Mouse (Mus musculus) testis, postnatal 10 days (tissue): ENCODE measurements around the gene Ocrl.
A peak's percentile ranks its signal among the peaks of the same experiment; 100 is the strongest.

Experiments used
- DNase-seq: peaks from one replicate; pipeline ENCODE4 v3.0.0; 2021; ENCODE audit warnings: low spot score

The Ocrl gene

DNA sequence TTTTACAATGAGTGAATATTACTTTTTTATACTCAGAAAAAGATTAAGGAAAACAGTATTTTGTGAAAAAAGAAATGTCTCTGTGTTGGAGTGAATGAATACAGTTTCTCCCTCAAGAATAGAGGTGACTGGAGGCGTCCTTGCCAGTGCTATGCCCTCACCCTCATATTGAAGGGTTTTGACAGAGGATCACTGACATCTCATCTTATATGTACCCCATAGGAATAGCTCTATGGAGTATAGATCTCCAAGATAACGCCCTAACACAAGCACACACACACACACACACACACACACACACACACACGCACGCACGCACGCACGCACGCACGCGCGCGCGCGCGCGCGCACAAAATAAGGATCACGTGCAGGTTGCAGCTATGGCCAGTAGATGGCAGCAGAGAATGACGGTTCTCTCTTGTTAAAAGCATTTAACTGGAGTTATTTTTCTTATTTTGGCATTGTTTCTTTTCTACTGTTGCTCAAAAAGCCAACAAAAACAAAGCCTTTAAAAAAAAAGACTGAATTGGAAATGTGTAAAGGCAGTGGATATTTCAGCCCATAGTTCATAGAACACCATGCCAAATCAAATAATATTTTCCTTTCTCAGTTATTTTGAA lies 72.9 kb downstream of the Ocrl start:
- peak; percentile 71 for DNase-seq

DNA sequence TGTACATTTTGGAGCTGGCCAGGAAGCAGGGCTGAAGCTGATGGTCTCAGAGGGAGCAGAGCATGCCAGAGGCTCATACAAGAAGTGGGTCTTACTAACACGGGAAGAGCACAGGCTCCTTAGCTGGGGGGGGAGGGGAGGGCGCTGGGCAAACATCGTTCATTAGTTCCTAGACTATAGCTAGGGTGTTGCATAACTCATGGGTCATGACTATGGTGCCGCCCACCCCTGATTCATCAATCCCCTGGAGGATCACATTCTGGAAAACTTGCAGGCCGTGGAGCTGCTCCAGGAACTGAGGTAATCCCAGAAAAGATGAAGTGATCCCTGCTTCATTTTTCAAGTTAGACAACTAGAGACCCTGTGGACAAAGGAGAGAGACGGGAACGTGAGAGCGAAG lies 75.8 kb downstream of the Ocrl start:
- DNase-seq: no peak

DNA sequence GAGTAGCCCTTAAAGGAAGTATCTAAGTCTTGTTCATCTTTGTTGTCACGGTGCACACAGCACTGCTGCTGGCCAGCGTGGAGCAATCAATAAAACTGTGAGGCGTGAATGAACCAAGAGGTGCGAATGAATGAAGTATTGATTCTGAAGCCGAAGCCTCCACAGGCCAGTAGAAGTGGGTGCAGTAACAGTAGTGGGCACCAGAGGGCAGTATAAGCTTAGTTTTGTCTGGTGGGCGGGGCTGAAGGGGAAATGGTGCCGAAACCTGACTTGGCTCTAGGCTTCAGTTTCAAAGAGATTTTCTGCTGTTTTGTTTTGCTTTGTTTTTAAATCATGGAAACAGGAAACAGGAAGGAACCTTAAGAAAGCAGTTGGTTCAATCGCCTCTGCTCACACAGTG lies 80.4 kb downstream of the Ocrl start:
- DNase-seq: peak; percentile 85

DNA sequence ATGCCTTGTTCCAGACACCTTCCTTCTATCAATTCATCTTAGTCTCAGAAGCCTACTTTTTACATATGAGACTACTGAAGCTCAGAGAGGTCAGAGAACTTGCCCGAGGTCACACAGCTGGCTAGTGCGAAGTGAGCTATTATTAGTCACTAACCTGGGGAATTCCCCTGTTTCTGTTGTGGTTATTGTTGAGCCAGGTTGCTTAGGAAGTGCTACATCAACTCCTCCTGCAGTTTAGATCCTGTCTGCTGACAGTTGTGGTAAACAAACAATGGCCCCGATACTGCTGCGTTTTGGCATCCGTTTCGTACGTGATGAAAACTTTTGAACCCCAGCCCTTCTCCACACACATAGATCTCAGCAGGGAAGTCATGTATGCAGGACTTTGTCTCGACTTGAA lies 86.2 kb downstream of the Ocrl start:
- DNase-seq: no peak

DNA sequence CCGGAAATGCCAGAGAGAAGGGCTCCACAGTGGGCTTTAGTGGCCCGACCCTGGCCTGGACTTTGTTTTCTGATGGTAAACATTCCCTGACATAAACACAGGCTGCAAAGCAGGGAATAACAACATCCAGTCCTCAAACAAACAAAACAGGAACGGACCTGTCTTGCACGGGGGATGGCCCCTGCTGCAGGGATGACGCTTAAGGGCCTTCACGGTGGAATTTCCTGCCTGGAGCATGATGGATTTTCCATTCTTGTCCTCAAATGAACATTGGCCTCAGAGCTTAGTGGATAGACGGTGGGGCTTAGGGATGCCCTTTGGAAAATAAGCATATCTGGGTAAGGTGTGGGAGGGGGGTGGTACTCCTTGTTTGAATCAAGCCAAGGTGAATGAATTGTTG lies 89.0 kb downstream of the Ocrl start:
- DNase-seq: no peak

DNA sequence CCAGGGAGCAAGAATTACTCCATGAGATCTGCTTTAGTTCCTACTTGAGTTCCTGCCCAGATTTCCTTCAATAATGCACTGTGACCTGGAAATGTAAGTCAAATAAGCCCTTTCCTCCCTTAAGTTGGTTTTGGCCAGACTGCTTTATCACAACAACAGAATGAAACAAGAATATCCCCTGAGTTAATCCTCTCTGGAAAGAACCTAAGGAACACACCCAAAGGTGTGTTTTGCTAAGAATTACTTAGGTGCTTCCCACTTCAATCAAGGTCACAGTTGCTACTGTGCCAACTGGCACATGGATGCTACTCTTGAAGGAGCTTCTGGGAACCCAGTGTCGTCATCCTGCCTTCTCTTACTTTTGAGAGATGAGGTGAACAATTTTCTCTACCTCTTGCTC lies 92.6 kb downstream of the Ocrl start:
- no peak for DNase-seq

DNA sequence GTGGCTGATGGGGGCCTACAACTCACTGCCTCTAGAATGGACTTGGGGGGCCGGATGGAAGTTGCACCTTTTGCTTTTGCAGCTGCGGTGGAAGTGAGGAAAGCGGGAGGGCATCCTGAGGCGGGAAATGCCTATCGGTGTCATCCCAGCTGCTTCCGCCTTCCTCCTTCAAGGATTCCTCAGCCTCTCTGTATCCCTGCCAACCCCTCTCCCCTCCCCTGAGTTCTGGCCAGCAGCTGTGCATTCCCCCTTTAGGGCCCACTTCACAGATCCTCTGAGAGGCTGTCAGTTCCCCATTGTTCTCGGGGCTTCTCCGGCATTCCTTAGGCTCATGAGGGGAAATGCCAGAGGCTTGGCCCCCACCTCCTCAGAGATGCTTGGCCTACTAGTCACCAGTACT lies 93.9 kb downstream of the Ocrl start:
- DNase-seq: no peak

DNA sequence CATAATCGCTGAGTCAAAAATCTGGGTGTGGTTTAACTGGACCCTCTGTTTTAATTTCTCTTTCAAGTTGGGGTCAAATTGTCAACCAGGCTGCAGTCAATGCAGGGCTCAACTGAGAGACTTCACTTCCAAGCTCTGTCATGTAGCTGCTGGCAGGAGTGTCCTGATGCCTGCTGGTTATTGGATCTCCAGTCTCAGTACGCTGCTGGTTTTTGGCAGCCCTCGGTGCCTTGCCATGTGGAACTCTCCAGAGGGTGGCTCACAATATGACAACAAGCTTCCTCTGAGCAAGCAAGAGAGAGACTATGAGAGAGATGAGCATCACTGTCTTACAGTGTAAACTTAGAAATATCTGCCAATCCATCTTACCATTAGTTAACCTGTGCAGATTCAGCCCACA lies 99.5 kb downstream of the Ocrl start:
- no peak for DNase-seq
